Mouse (Mus musculus) MEL (cell line): ENCODE measurements at regions not wholly inside any gene's neighbourhood (a gene's known extent, or its start where the extent isn't known, plus 50 kb on each side); places are given as distances from the start of the nearest gene placed in this dataset.
A peak's percentile ranks its signal among the peaks of the same experiment; 100 is the strongest.

ENCODE experiments used
- DNase-seq: peaks from one replicate; pipeline ENCODE4 v3.0.0; 2011; ENCODE audit warnings: low read depth, low spot score
- H3K27ac ChIP-seq: 2 replicates; pipeline ENCODE4 v1.5.1; 2012; ENCODE audit warnings: low read depth, mild to moderate bottlenecking, control low read depth, low read length, moderate library complexity; ENCODE audit not compliant: control insufficient read depth
- H3K27me3 ChIP-seq, 2 experiments: fragments of 150-350 bp in 1 of 2; sonication (generic) in 1 of 2; 2 replicates each; pipeline ENCODE4 v1.6.1; 2012; ENCODE audit warnings: low read length in 2 of 2, mild to moderate bottlenecking in 2 of 2, improper control_type of control experiment in 1 of 2, moderate library complexity in 1 of 2; ENCODE audit not compliant: insufficient read depth in 2 of 2, control insufficient read depth in 1 of 2
- H3K36me3 ChIP-seq, 2 experiments: 2 replicates each; pipeline ENCODE4 v1.6.1; 2012 to 2014; ENCODE audit warnings: low read length in 2 of 2, improper control_type of control experiment in 1 of 2, inconsistent platforms in 1 of 2, mild to moderate bottlenecking in 1 of 2; ENCODE audit not compliant: insufficient read depth in 2 of 2, control insufficient read depth in 1 of 2
- H3K4me1 ChIP-seq, 2 experiments: fragments of 150-350 bp in 1 of 2; sonication (generic) in 1 of 2; 2 replicates each; pipeline ENCODE4 v1.6.1; 2012; ENCODE audit warnings: low read length in 2 of 2, improper control_type of control experiment in 1 of 2, mild to moderate bottlenecking in 1 of 2; ENCODE audit not compliant: insufficient read depth in 2 of 2, control insufficient read depth in 1 of 2
- H3K4me3 ChIP-seq, 2 experiments: fragments of 150-350 bp in 1 of 2; sonication (generic) in 1 of 2; 2 replicates each; pipeline ENCODE4 v1.5.1; 2012; ENCODE audit warnings: low read depth in 2 of 2, low read length in 2 of 2, mild to moderate bottlenecking in 2 of 2, moderate library complexity in 2 of 2, control low read depth in 1 of 2, improper control_type of control experiment in 1 of 2; ENCODE audit not compliant: control insufficient read depth in 1 of 2, insufficient read depth in 1 of 2
- H3K79me2 ChIP-seq: 2 replicates; pipeline ENCODE4 v1.6.1; 2012; ENCODE audit warnings: mild to moderate bottlenecking, low read length, moderate library complexity; ENCODE audit not compliant: control insufficient read depth, poor library complexity, insufficient read depth
- H3K9ac ChIP-seq: 2 replicates; pipeline ENCODE4 v1.6.1; 2012; ENCODE audit warnings: low read depth, mild to moderate bottlenecking, control low read depth, low read length, moderate library complexity; ENCODE audit not compliant: control insufficient read depth, poor library complexity, severe bottlenecking
- H3K9me3 ChIP-seq: fragments of 150-350 bp; sonication (generic); replicated peaks from 2 replicates; pipeline ENCODE4 v1.6.1; 2012; ENCODE audit warnings: mild to moderate bottlenecking, low read length, improper control_type of control experiment, moderate library complexity; ENCODE audit not compliant: insufficient read depth
- CHD2 ChIP-seq: IDR thresholded peaks from 2 replicates; pipeline ENCODE4 v1.6.1; 2011; ENCODE audit warnings: low read length, improper control_type of control experiment
- CTCF ChIP-seq, 3 experiments: IDR thresholded peaks in 2 of 3; conservative IDR thresholded peaks in 1 of 3; 2 replicates each; pipeline ENCODE4 v1.5.1; 2011 to 2012; ENCODE audit warnings: low read length in 3 of 3, low read depth in 2 of 3, mild to moderate bottlenecking in 2 of 3, improper control_type of control experiment in 1 of 3, inconsistent platforms in 1 of 3, mixed read lengths in 1 of 3, moderate library complexity in 1 of 3; ENCODE audit not compliant: control insufficient read depth in 1 of 3, insufficient read depth in 1 of 3, poor library complexity in 1 of 3, severe bottlenecking in 1 of 3
- E2F4 ChIP-seq: IDR thresholded peaks from 2 replicates; pipeline ENCODE4 v1.6.1; 2011; ENCODE audit warnings: low read depth, low read length, improper control_type of control experiment, borderline replicate concordance
- ELF1 ChIP-seq: IDR thresholded peaks from 2 replicates; pipeline ENCODE4 v1.6.1; 2014; ENCODE audit warnings: low read depth, mild to moderate bottlenecking, inconsistent platforms, low read length, improper control_type of control experiment, moderate library complexity
- GATA1 ChIP-seq: IDR thresholded peaks from 2 replicates; pipeline ENCODE4 v1.6.1; 2011; ENCODE audit warnings: low read depth, low read length, improper control_type of control experiment
- HCFC1 ChIP-seq: IDR thresholded peaks from 2 replicates; pipeline ENCODE4 v1.6.1; 2012; ENCODE audit warnings: low read depth, mild to moderate bottlenecking, inconsistent platforms, low read length, improper control_type of control experiment, moderate library complexity
- MAZ ChIP-seq: IDR thresholded peaks from 2 replicates; pipeline ENCODE4 v1.6.1; 2012; ENCODE audit warnings: low read depth, mild to moderate bottlenecking, inconsistent platforms, low read length, improper control_type of control experiment
- POLR2AphosphoS2 ChIP-seq: IDR thresholded peaks from 2 replicates; pipeline ENCODE4 v1.6.1; 2011; ENCODE audit warnings: low read length, improper control_type of control experiment
- RAD21 ChIP-seq: IDR thresholded peaks from 2 replicates; pipeline ENCODE4 v1.6.1; 2011; ENCODE audit warnings: mild to moderate bottlenecking, low read depth, low read length, improper control_type of control experiment
- SMC3 ChIP-seq: IDR thresholded peaks from 2 replicates; pipeline ENCODE4 v1.6.1; 2011; ENCODE audit warnings: low read depth, low read length, improper control_type of control experiment
- TAL1 ChIP-seq: IDR thresholded peaks from 2 replicates; pipeline ENCODE4 v1.6.1; 2012; ENCODE audit warnings: mild to moderate bottlenecking, inconsistent platforms, low read length, moderate library complexity, mixed read lengths
- TCF12 ChIP-seq: IDR thresholded peaks from 2 replicates; pipeline ENCODE4 v1.6.1; 2014; ENCODE audit warnings: low read depth, mild to moderate bottlenecking, inconsistent platforms, low read length, improper control_type of control experiment, moderate library complexity
- UBTF ChIP-seq: IDR thresholded peaks from 2 replicates; pipeline ENCODE4 v1.6.1; 2012; ENCODE audit warnings: low read depth, mild to moderate bottlenecking, inconsistent platforms, low read length, improper control_type of control experiment, moderate library complexity, borderline replicate concordance; ENCODE audit not compliant: insufficient read depth
- ZC3H11A ChIP-seq: IDR thresholded peaks from 2 replicates; pipeline ENCODE4 v1.6.1; 2012; ENCODE audit warnings: low read depth, mild to moderate bottlenecking, inconsistent platforms, low read length, improper control_type of control experiment

DNA sequence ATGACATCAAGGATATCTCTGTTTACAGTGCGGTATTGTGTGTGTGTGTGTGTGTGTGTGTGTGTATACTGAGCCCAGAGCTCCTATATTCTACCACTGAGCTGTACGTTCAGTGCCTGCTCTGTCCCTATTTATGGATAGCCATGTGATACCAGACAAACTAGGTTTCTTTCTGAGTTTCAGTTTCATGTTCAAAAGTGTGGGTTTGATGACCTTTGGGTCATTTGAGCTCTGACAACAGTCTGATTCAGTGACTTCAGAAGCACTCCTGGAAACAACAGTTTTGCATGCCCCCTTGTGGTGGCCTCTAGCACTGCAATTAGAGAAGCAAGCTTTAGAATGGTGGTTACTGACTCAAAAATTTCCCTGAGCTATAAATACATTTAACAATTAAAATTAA is 50.9 kb upstream of the Tent2 start:
- H3K4me1 ChIP-seq, result peaks cover 0 to 3% of the 10 kb centered on the region in 2 experiments; a peak in 3 of 4 replicates
- TF ChIP-seq ZC3H11A (peak; percentile 73), RAD21 (peak; percentile 83), MAZ (no peak), SMC3 (peak; percentile 96), CTCF (IDR thresholded peaks at IDR 0.05 in 2 of 3, conservative IDR thresholded peaks at IDR 0.05 in 1 of 3; ENCODE audit: control insufficient read depth in 1 of 3, insufficient read depth in 1 of 3, low read depth in 2 of 3, low read length in 3 of 3, poor library complexity in 1 of 3, severe bottlenecking in 1 of 3) (peak; percentile 69 to 87 (median 76))
- TF ChIP-seq, all 39 proteins: peak for 4
- Histone ChIP-seq H3K36me3 (peaks cover 0 to 2% of the 10 kb centered on the region in 2 experiments; a peak in 2 of 4 replicates), H3K27me3 (peaks cover 0 to 4% of the 10 kb centered on the region in 2 experiments; a peak in 2 of 4 replicates), H3K79me2 (no peaks in the 10 kb centered on the region), H3K27ac (no peak overlapping the region), H3K9me3 (no peaks in the 10 kb centered on the region), H3K4me3 (no peak overlapping the region), H3K9ac (no peak overlapping the region)
- peak; percentile 78 for DNase-seq

DNA sequence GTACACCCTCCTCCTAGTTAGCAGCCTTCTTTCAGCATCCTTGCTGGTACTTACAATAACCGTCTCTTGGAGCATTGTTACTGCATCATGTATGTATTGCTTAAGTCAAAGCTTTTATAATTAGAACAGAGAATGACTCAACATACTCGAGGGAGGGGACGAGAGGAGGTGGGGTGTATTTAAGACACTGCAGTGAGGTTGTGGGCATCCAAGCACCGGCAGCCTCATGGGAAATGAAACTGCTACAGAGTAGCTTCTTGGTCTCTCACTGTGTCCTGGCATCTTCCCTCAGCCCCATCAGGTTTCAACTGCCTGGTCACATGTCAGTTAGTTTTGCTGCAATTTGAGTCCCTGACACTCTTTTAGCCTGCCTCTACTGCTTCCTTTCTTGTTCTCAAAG is 50.7 kb upstream of the Homer1 start:
- DNase-seq, result no peak
- Histone ChIP-seq H3K27ac (no peak overlapping the region), H3K27me3 (peaks cover 2 to 4% of the 10 kb centered on the region in 2 experiments; a peak in 3 of 4 replicates), H3K36me3 (no peaks in the 10 kb centered on the region), H3K9ac (no peak overlapping the region), H3K79me2 (no peaks in the 10 kb centered on the region), H3K4me1 (no peaks in the 10 kb centered on the region), H3K9me3 (no peaks in the 10 kb centered on the region), H3K4me3 (no peak overlapping the region)
- TF ChIP-seq UBTF (no peak), ELF1 (no peak), POLR2AphosphoS2 (no peak), CHD2 (no peak), GATA1 (no peak), E2F4 (no peak), HCFC1 (no peak), TCF12 (no peak), TAL1 (no peak), MAZ (no peak)
